Mouse (Mus musculus) hindbrain, embryonic 14.5 days (tissue): ENCODE data around the gene Zbtb20. TPM values are rescaled to one million over a fixed set of nuclear protein-coding genes. Genes with fewer than 3 reads are reported as not detected.

Experiments used
- ATAC-seq: fragments of 200-750 bp; cut with Nextera tagmentation; 2 replicates; pipeline ENCODE4 v1.8.0; 2017; ENCODE audit warnings: moderate number of reproducible peaks, mild to moderate bottlenecking, moderate TSS enrichment, moderate library complexity; ENCODE audit not compliant: low FRiP score
- DNase-seq: peaks from one replicate; pipeline ENCODE4 v3.0.0-alpha.2; 2015; ENCODE audit warnings: low spot score
- H3K27ac ChIP-seq: fragments of 300-500 bp; sonication (generic); 2 replicates; pipeline ENCODE4 v1.5.1; 2014; ENCODE audit warnings: mild to moderate bottlenecking, moderate library complexity
- H3K27me3 ChIP-seq: fragments of 300-500 bp; sonication (generic); 2 replicates; pipeline ENCODE4 v1.6.1; 2014; ENCODE audit warnings: mild to moderate bottlenecking, low read length, mixed read lengths; ENCODE audit not compliant: control insufficient read depth, insufficient read depth
- H3K36me3 ChIP-seq: fragments of 300-500 bp; sonication (generic); replicated peaks from 2 replicates; pipeline ENCODE4 v1.6.1; 2014; ENCODE audit not compliant: control insufficient read depth, insufficient read depth
- H3K4me1 ChIP-seq: fragments of 300-500 bp; sonication (generic); replicated peaks from 2 replicates; pipeline ENCODE4 v1.6.1; 2014; ENCODE audit warnings: antibody characterized with exemption, low read length, mixed read lengths; ENCODE audit not compliant: control insufficient read depth, insufficient read depth
- H3K4me2 ChIP-seq: fragments of 300-500 bp; sonication (generic); replicated peaks from 2 replicates; pipeline ENCODE4 v1.6.1; 2014; ENCODE audit warnings: mild to moderate bottlenecking, moderate library complexity
- H3K4me3 ChIP-seq: fragments of 300-500 bp; sonication (generic); replicated peaks from 2 replicates; pipeline ENCODE4 v1.5.1; 2014; ENCODE audit warnings: mild to moderate bottlenecking, low read length
- H3K9ac ChIP-seq: fragments of 300-500 bp; sonication (generic); 2 replicates; pipeline ENCODE4 v1.6.1; 2014
- H3K9me3 ChIP-seq: fragments of 300-500 bp; sonication (generic); 2 replicates; pipeline ENCODE4 v1.6.1; 2016; ENCODE audit warnings: low read length; ENCODE audit not compliant: control insufficient read depth
- WGBS: fragments of 180-500 bp; shearing (Covaris S2); extraction: QIAGEN DNeasy Blood & Tissue Kit; methylation state at CpG from one replicate; pipeline ENCODE4 v1.1.7; 2014; 5-methylcytosine and 5-hydroxymethylcytosine counted together
- polyA plus RNA-seq: library from polyadenylated mRNA; unstranded; fragments of >200 nt; fragmentation: Nextera tagmentation; extraction: Ambion mirVana; gene quantifications from 2 replicates; pipeline ENCODE4 v1.2.1, GENCODE M21; 2014

Zbtb20 gene
- polyA plus RNA-seq, 1 experiment from 2014 or later: 49.7 TPM

- DNase-seq (no peak), ATAC-seq (peak; percentile 59; the same call in 1 of the 2 replicates)
- Histone ChIP-seq H3K4me1 (peaks cover 27% of the 10 kb centered on the region), H3K27me3 (no peaks in the 10 kb centered on the region), H3K4me2 (no peak overlapping the region), H3K27ac (peak overlapping the region; percentile 38; the same call in 1 of the 2 replicates), H3K9me3 (no peaks in the 10 kb centered on the region), H3K9ac (no peak overlapping the region), H3K4me3 (no peak overlapping the region), H3K36me3 (no peaks in the 10 kb centered on the region)
- 44% methylated on average over 11 of the region's 11 CpGs for WGBS
These were observed 587.1 kb downstream of the Zbtb20 start for GRCm38 (mm10) chr16:43462470-43463455.

GRCm38 (mm10) chr16:43463684-43464475 lies 588.2 kb downstream of the Zbtb20 start:
- H3K9me3 ChIP-seq: no peaks in the 10 kb centered on the region
- H3K4me3 ChIP-seq: no peak overlapping the region
- WGBS: 30% methylated on average over 13 of the region's 13 CpGs
- no peaks in the 10 kb centered on the region for H3K36me3 ChIP-seq
- no peaks in the 10 kb centered on the region for H3K27me3 ChIP-seq
- ATAC-seq: peak; percentile 54; the same call in 1 of the 2 replicates
- H3K4me1 ChIP-seq: peaks cover 27% of the 10 kb centered on the region
- 0 out of 2 replicates have a peak overlapping the region, but pooled peaks have one; percentile 16 for H3K9ac ChIP-seq
- DNase-seq: no peak
- H3K4me2 ChIP-seq: no peak overlapping the region
- H3K27ac ChIP-seq: peak overlapping the region; percentile 32; the same call in 1 of the 2 replicates

GRCm38 (mm10) chr16:43464476-43465080 lies 588.9 kb downstream of the Zbtb20 start:
- no peak overlapping the region for H3K9ac ChIP-seq
- H3K36me3 ChIP-seq: no peaks in the 10 kb centered on the region
- H3K27ac ChIP-seq: peak overlapping the region; percentile 53; the same call in 1 of the 2 replicates
- H3K4me1 ChIP-seq: peaks cover 27% of the 10 kb centered on the region
- WGBS: 47% methylated on average over 10 of the region's 10 CpGs
- ATAC-seq (0 out of 2 replicates have a peak, but pooled peaks have one; percentile 22), DNase-seq (no peak)
- H3K9me3 ChIP-seq: no peaks in the 10 kb centered on the region
- no peak overlapping the region for H3K4me3 ChIP-seq
- H3K27me3 ChIP-seq: no peaks in the 10 kb centered on the region
- no peak overlapping the region for H3K4me2 ChIP-seq

- peaks cover 27% of the 10 kb centered on the region for H3K4me1 ChIP-seq
- ATAC-seq (no peak), DNase-seq (no peak)
- H3K9ac ChIP-seq: no peak overlapping the region
- H3K27me3 ChIP-seq: no peaks in the 10 kb centered on the region
- no peaks in the 10 kb centered on the region for H3K9me3 ChIP-seq
- 54% methylated on average over 3 of the region's 3 CpGs for WGBS
- no peak overlapping the region for H3K4me2 ChIP-seq
- no peak overlapping the region for H3K27ac ChIP-seq
- H3K4me3 ChIP-seq: no peak overlapping the region
- H3K36me3 ChIP-seq: no peaks in the 10 kb centered on the region
These were observed 589.7 kb downstream of the Zbtb20 start for GRCm38 (mm10) chr16:43465368-43465839.

- Histone ChIP-seq H3K27ac (no peak overlapping the region), H3K36me3 (no peaks in the 10 kb centered on the region), H3K27me3 (no peaks in the 10 kb centered on the region), H3K4me1 (peaks cover 27% of the 10 kb centered on the region), H3K4me3 (no peak overlapping the region), H3K9ac (no peak overlapping the region), H3K4me2 (no peak overlapping the region), H3K9me3 (no peaks in the 10 kb centered on the region)
- 82% methylated on average over 9 of the region's 9 CpGs for WGBS
- ATAC-seq (no peak), DNase-seq (no peak)
These were observed 590.5 kb downstream of the Zbtb20 start for GRCm38 (mm10) chr16:43465921-43466748.

- H3K9ac ChIP-seq: no peak overlapping the region
- H3K36me3 ChIP-seq: no peaks in the 10 kb centered on the region
- no peak overlapping the region for H3K4me2 ChIP-seq
- no peaks in the 10 kb centered on the region for H3K27me3 ChIP-seq
- H3K27ac ChIP-seq: no peak overlapping the region
- H3K4me1 ChIP-seq: peaks cover 27% of the 10 kb centered on the region
- 0 out of 2 replicates have a peak, but pooled peaks have one; percentile 35 for ATAC-seq
- no peak overlapping the region for H3K4me3 ChIP-seq
- WGBS: 62% methylated on average over 2 of the region's 2 CpGs
- DNase-seq: no peak
- H3K9me3 ChIP-seq: no peaks in the 10 kb centered on the region
These were observed 591.0 kb downstream of the Zbtb20 start for GRCm38 (mm10) chr16:43466749-43467065.

GRCm38 (mm10) chr16:43471060-43471459 lies 595.4 kb downstream of the Zbtb20 start:
- Histone ChIP-seq H3K4me3 (no peak overlapping the region), H3K27ac (no peak overlapping the region), H3K9ac (no peak overlapping the region), H3K27me3 (no peaks in the 10 kb centered on the region), H3K9me3 (no peaks in the 10 kb centered on the region), H3K4me2 (no peak overlapping the region), H3K36me3 (no peaks in the 10 kb centered on the region), H3K4me1 (no peaks in the 10 kb centered on the region)
- ATAC-seq (no peak), DNase-seq (no peak)
- WGBS: 75% methylated on average over 3 of the region's 3 CpGs

GRCm38 (mm10) chr16:43474941-43475728 lies 599.5 kb downstream of the Zbtb20 start:
- Histone ChIP-seq H3K9me3 (no peaks in the 10 kb centered on the region), H3K36me3 (no peaks in the 10 kb centered on the region), H3K4me2 (no peak overlapping the region), H3K4me3 (no peak overlapping the region), H3K27me3 (no peaks in the 10 kb centered on the region), H3K27ac (no peak overlapping the region), H3K4me1 (no peaks in the 10 kb centered on the region; the same call in 1 of the 2 replicates), H3K9ac (no peak overlapping the region)
- 84% methylated on average over 11 of the region's 11 CpGs for WGBS
- DNase-seq (no peak), ATAC-seq (no peak)
